Mouse (Mus musculus) MEL (cell line): ENCODE data around the gene Hpd. TPM values are rescaled to one million over a fixed set of nuclear protein-coding genes. Genes with fewer than 3 reads are reported as not detected.

Experiments
- DNase-seq: peaks from one replicate; pipeline ENCODE4 v3.0.0; 2011; ENCODE audit warnings: low read depth, low spot score
- H3K27ac ChIP-seq: 2 replicates; pipeline ENCODE4 v1.5.1; 2012; ENCODE audit warnings: low read depth, mild to moderate bottlenecking, control low read depth, low read length, moderate library complexity; ENCODE audit not compliant: control insufficient read depth
- H3K27me3 ChIP-seq, 2 experiments: fragments of 150-350 bp in 1 of 2; sonication (generic) in 1 of 2; 2 replicates each; pipeline ENCODE4 v1.6.1; 2012; ENCODE audit warnings: low read length in 2 of 2, mild to moderate bottlenecking in 2 of 2, improper control_type of control experiment in 1 of 2, moderate library complexity in 1 of 2; ENCODE audit not compliant: insufficient read depth in 2 of 2, control insufficient read depth in 1 of 2
- H3K36me3 ChIP-seq, 2 experiments: 2 replicates each; pipeline ENCODE4 v1.6.1; 2012 to 2014; ENCODE audit warnings: low read length in 2 of 2, improper control_type of control experiment in 1 of 2, inconsistent platforms in 1 of 2, mild to moderate bottlenecking in 1 of 2; ENCODE audit not compliant: insufficient read depth in 2 of 2, control insufficient read depth in 1 of 2
- H3K4me1 ChIP-seq, 2 experiments: fragments of 150-350 bp in 1 of 2; sonication (generic) in 1 of 2; 2 replicates each; pipeline ENCODE4 v1.6.1; 2012; ENCODE audit warnings: low read length in 2 of 2, improper control_type of control experiment in 1 of 2, mild to moderate bottlenecking in 1 of 2; ENCODE audit not compliant: insufficient read depth in 2 of 2, control insufficient read depth in 1 of 2
- H3K4me3 ChIP-seq, 2 experiments: fragments of 150-350 bp in 1 of 2; sonication (generic) in 1 of 2; 2 replicates each; pipeline ENCODE4 v1.5.1; 2012; ENCODE audit warnings: low read depth in 2 of 2, low read length in 2 of 2, mild to moderate bottlenecking in 2 of 2, moderate library complexity in 2 of 2, control low read depth in 1 of 2, improper control_type of control experiment in 1 of 2; ENCODE audit not compliant: control insufficient read depth in 1 of 2, insufficient read depth in 1 of 2
- H3K79me2 ChIP-seq: 2 replicates; pipeline ENCODE4 v1.6.1; 2012; ENCODE audit warnings: mild to moderate bottlenecking, low read length, moderate library complexity; ENCODE audit not compliant: control insufficient read depth, poor library complexity, insufficient read depth
- H3K9ac ChIP-seq: 2 replicates; pipeline ENCODE4 v1.6.1; 2012; ENCODE audit warnings: low read depth, mild to moderate bottlenecking, control low read depth, low read length, moderate library complexity; ENCODE audit not compliant: control insufficient read depth, poor library complexity, severe bottlenecking
- H3K9me3 ChIP-seq: fragments of 150-350 bp; sonication (generic); replicated peaks from 2 replicates; pipeline ENCODE4 v1.6.1; 2012; ENCODE audit warnings: mild to moderate bottlenecking, low read length, improper control_type of control experiment, moderate library complexity; ENCODE audit not compliant: insufficient read depth
- BHLHE40 ChIP-seq: IDR thresholded peaks from 2 replicates; pipeline ENCODE4 v1.6.1; 2012; ENCODE audit warnings: low read depth, mild to moderate bottlenecking, inconsistent platforms, low read length, improper control_type of control experiment, borderline replicate concordance
- CTCF ChIP-seq, 3 experiments: IDR thresholded peaks in 2 of 3; conservative IDR thresholded peaks in 1 of 3; 2 replicates each; pipeline ENCODE4 v1.5.1; 2011 to 2012; ENCODE audit warnings: low read length in 3 of 3, low read depth in 2 of 3, mild to moderate bottlenecking in 2 of 3, improper control_type of control experiment in 1 of 3, inconsistent platforms in 1 of 3, mixed read lengths in 1 of 3, moderate library complexity in 1 of 3; ENCODE audit not compliant: control insufficient read depth in 1 of 3, insufficient read depth in 1 of 3, poor library complexity in 1 of 3, severe bottlenecking in 1 of 3
- EP300 ChIP-seq, 2 experiments: IDR thresholded peaks; 2 replicates each; pipeline ENCODE4 v1.6.1; 2011; ENCODE audit warnings: improper control_type of control experiment in 2 of 2, low read length in 2 of 2, low read depth in 1 of 2, mild to moderate bottlenecking in 1 of 2
- ETS1 ChIP-seq: IDR thresholded peaks from 2 replicates; pipeline ENCODE4 v1.6.1; 2012; ENCODE audit warnings: low read depth, mild to moderate bottlenecking, inconsistent platforms, low read length, improper control_type of control experiment, moderate library complexity
- GATA1 ChIP-seq: IDR thresholded peaks from 2 replicates; pipeline ENCODE4 v1.6.1; 2011; ENCODE audit warnings: low read depth, low read length, improper control_type of control experiment
- MAFK ChIP-seq: IDR thresholded peaks from 2 replicates; pipeline ENCODE4 v1.6.1; 2011; ENCODE audit warnings: low read depth, mild to moderate bottlenecking, low read length, improper control_type of control experiment, borderline replicate concordance
- MAX ChIP-seq: IDR thresholded peaks from 2 replicates; pipeline ENCODE4 v1.6.1; 2011; ENCODE audit warnings: low read length, improper control_type of control experiment
- MAZ ChIP-seq: IDR thresholded peaks from 2 replicates; pipeline ENCODE4 v1.6.1; 2012; ENCODE audit warnings: low read depth, mild to moderate bottlenecking, inconsistent platforms, low read length, improper control_type of control experiment
- MXI1 ChIP-seq: IDR thresholded peaks from 2 replicates; pipeline ENCODE4 v1.6.1; 2011; ENCODE audit warnings: mild to moderate bottlenecking, low read depth, low read length, improper control_type of control experiment
- POLR2A ChIP-seq, 2 experiments: IDR thresholded peaks; 2 replicates each; pipeline ENCODE4 v1.6.1; 2011 to 2012; ENCODE audit warnings: low read length in 2 of 2, mild to moderate bottlenecking in 2 of 2, control low read depth in 1 of 2, improper control_type of control experiment in 1 of 2, low read depth in 1 of 2, moderate library complexity in 1 of 2; ENCODE audit not compliant: control insufficient read depth in 1 of 2, insufficient read depth in 1 of 2, poor library complexity in 1 of 2
- RAD21 ChIP-seq: IDR thresholded peaks from 2 replicates; pipeline ENCODE4 v1.6.1; 2011; ENCODE audit warnings: mild to moderate bottlenecking, low read depth, low read length, improper control_type of control experiment
- SIN3A ChIP-seq: IDR thresholded peaks from 2 replicates; pipeline ENCODE4 v1.6.1; 2012; ENCODE audit warnings: low read length, improper control_type of control experiment, inconsistent platforms
- TAL1 ChIP-seq: IDR thresholded peaks from 2 replicates; pipeline ENCODE4 v1.6.1; 2012; ENCODE audit warnings: mild to moderate bottlenecking, inconsistent platforms, low read length, moderate library complexity, mixed read lengths
- TBP ChIP-seq: IDR thresholded peaks from 2 replicates; pipeline ENCODE4 v1.8.0; 2011; ENCODE audit warnings: low read depth, low read length, improper control_type of control experiment
- TCF12 ChIP-seq: IDR thresholded peaks from 2 replicates; pipeline ENCODE4 v1.6.1; 2014; ENCODE audit warnings: low read depth, mild to moderate bottlenecking, inconsistent platforms, low read length, improper control_type of control experiment, moderate library complexity
- UBTF ChIP-seq: IDR thresholded peaks from 2 replicates; pipeline ENCODE4 v1.6.1; 2012; ENCODE audit warnings: low read depth, mild to moderate bottlenecking, inconsistent platforms, low read length, improper control_type of control experiment, moderate library complexity, borderline replicate concordance; ENCODE audit not compliant: insufficient read depth
- USF1 ChIP-seq: IDR thresholded peaks from 2 replicates; pipeline ENCODE4 v1.6.1; 2014; ENCODE audit warnings: low read depth, mild to moderate bottlenecking, inconsistent platforms, low read length, improper control_type of control experiment, moderate library complexity
- USF2 ChIP-seq, 2 experiments: IDR thresholded peaks; 2 replicates each; pipeline ENCODE4 v1.6.1; 2011 to 2012; ENCODE audit warnings: improper control_type of control experiment in 2 of 2, low read length in 2 of 2, borderline replicate concordance in 1 of 2, inconsistent platforms in 1 of 2, low read depth in 1 of 2, mild to moderate bottlenecking in 1 of 2; ENCODE audit not compliant: insufficient read depth in 1 of 2
- ZKSCAN1 ChIP-seq: IDR thresholded peaks from 2 replicates; pipeline ENCODE4 v1.6.1; 2012; ENCODE audit warnings: low read depth, mild to moderate bottlenecking, inconsistent platforms, low read length, improper control_type of control experiment, moderate library complexity
- polyA plus RNA-seq, 2 experiments: library from polyadenylated mRNA; stranded (reverse) in 1 of 2; unstranded in 1 of 2; fragments of >175 nt in 1 of 2; fragments of >200 nt in 1 of 2; gene quantifications; 2 replicates each; pipeline versions ENCODE4 v1.2.1 to v1.2.4; 2012; ENCODE audit warnings: low replicate concordance in 2 of 2, low read depth in 1 of 2; ENCODE audit not compliant: insufficient read length in 2 of 2, insufficient read depth in 1 of 2, missing spikeins in 1 of 2
- total RNA-seq: library from RNA; depleted of rRNA; stranded (reverse); fragments of 300-350 nt; gene quantifications from 2 replicates; pipeline ENCODE4 v1.2.3, GENCODE M21; 2012

Hpd gene
- total and polyA plus RNA-seq, 3 experiments = not detected

GRCm38 (mm10) chr5:123193436-123193835 is 10.9 kb upstream of the Hpd start (continued):
- TF ChIP-seq CTCF (IDR thresholded peaks at IDR 0.05 in 2 of 3, conservative IDR thresholded peaks at IDR 0.05 in 1 of 3; ENCODE audit: control insufficient read depth in 1 of 3, insufficient read depth in 1 of 3, low read depth in 2 of 3, low read length in 3 of 3, poor library complexity in 1 of 3, severe bottlenecking in 1 of 3) = no peak

- no peak for DNase-seq
- no peak overlapping the region for H3K4me3 ChIP-seq
- no peak overlapping the region for H3K9ac ChIP-seq
- no peaks in the 10 kb centered on the region for H3K27me3 ChIP-seq
- H3K4me1 ChIP-seq = peaks cover 27 to 36% of the 10 kb centered on the region in 2 experiments
- H3K79me2 ChIP-seq = no peaks in the 10 kb centered on the region
- TF ChIP-seq GATA1 = no peak
- TF ChIP-seq ZKSCAN1 = no peak
- H3K27ac ChIP-seq = no peak overlapping the region; the same call in 1 of the 2 replicates
- H3K9me3 ChIP-seq = no peaks in the 10 kb centered on the region
- H3K36me3 ChIP-seq = peaks cover 0 to 21% of the 10 kb centered on the region in 2 experiments; a peak in 2 of 4 replicates
These were observed 10.2 kb upstream of the Hpd start for GRCm38 (mm10) chr5:123192606-123193150.

GRCm38 (mm10) chr5:123191427-123191826 is 8.9 kb upstream of the Hpd start:
- peaks cover 27 to 36% of the 10 kb centered on the region in 2 experiments for H3K4me1 ChIP-seq
- no peak overlapping the region for H3K27ac ChIP-seq
- no peaks in the 10 kb centered on the region for H3K79me2 ChIP-seq
- H3K9me3 ChIP-seq = no peaks in the 10 kb centered on the region
- H3K27me3 ChIP-seq = no peaks in the 10 kb centered on the region
- peak; percentile 53 for DNase-seq
- no peak overlapping the region for H3K4me3 ChIP-seq
- H3K36me3 ChIP-seq = peaks cover 0 to 21% of the 10 kb centered on the region in 2 experiments; a peak in 2 of 4 replicates
- no peak overlapping the region for H3K9ac ChIP-seq
- no peak for TF ChIP-seq ZKSCAN1
- no peak for TF ChIP-seq RAD21
- TF ChIP-seq MAZ = no peak
- no peak for TF ChIP-seq POLR2A (IDR thresholded peaks at IDR 0.05; ENCODE audit: control insufficient read depth in 1 of 2, insufficient read depth in 1 of 2, low read depth in 1 of 2, low read length in 2 of 2, poor library complexity in 1 of 2)
- TF ChIP-seq TAL1 = peak; percentile 56
- TF ChIP-seq USF1 = no peak
- TF ChIP-seq MAFK = no peak
- no peak; the same call in 1 of the 2 replicates for TF ChIP-seq MXI1
- TF ChIP-seq BHLHE40 = no peak
- 0 out of 2 replicates have a peak, but pooled peaks have one; percentile 17 for TF ChIP-seq MAX
- peak; percentile 84 for TF ChIP-seq ETS1
- no peak for TF ChIP-seq UBTF
- no peak for TF ChIP-seq USF2 (IDR thresholded peaks at IDR 0.05; ENCODE audit: borderline replicate concordance in 1 of 2, insufficient read depth in 1 of 2, low read depth in 1 of 2, low read length in 2 of 2)
- TF ChIP-seq TCF12 = peak; percentile 77
- TF ChIP-seq EP300 (IDR thresholded peaks at IDR 0.05; ENCODE audit: low read depth in 1 of 2, low read length in 2 of 2) = peak; percentile 70 to 79
- TF ChIP-seq GATA1 = peak; percentile 64
- no peak for TF ChIP-seq TBP
- peak; percentile 70 for TF ChIP-seq SIN3A
